ENCODE assay signal across 24 mouse cellular contexts in genomic region chr12:70157292-70158066, GRCm38 (mm10). TPM values are rescaled to one million over a fixed set of nuclear protein-coding genes. Genes with fewer than 3 reads are reported as not detected.
"Had no signal": no experiment of that assay in that cellular context is flagged by ENCODE, and none has a peak within 500 bp of the region (broad histone marks: within the 10 kb centered on the region; RNA-seq: fewer than 3 reads in every experiment).

No protein-coding gene starts in this region.

- H3K36me3 ChIP-seq: kidney, embryonic 15.5 days; limb, embryonic 10.5 days; liver, embryonic 15.5 days; neural tube, embryonic 13.5 days; stomach, embryonic 15.5 days had no signal

- H3K27ac ChIP-seq: kidney, embryonic 15.5 days; limb, embryonic 10.5 days; liver, embryonic 15.5 days; neural tube, embryonic 13.5 days; stomach, embryonic 15.5 days had no signal

- H3K4me2 ChIP-seq: kidney, embryonic 15.5 days; liver, embryonic 11.5 days; liver, embryonic 15.5 days; lung, embryonic 14.5 days; neural tube, embryonic 13.5 days; stomach, embryonic 15.5 days had no signal

- H3K9ac ChIP-seq: kidney, embryonic 15.5 days; liver, embryonic 15.5 days; lung, embryonic 14.5 days; neural tube, embryonic 13.5 days; stomach, embryonic 15.5 days had no signal

- H3K4me3 ChIP-seq: kidney, embryonic 15.5 days; limb, embryonic 10.5 days; liver, embryonic 15.5 days; neural tube, embryonic 13.5 days; stomach, embryonic 15.5 days had no signal

- DNase-seq: kidney, adult 2 months; kidney, postnatal 14 days; lung, embryonic 14.5 days; lung, postnatal 10 days; lung, postnatal 4 days; right cerebral cortex, postnatal 14 days; thymus, adult 2 months; thymus, postnatal 25 days had no signal

- H3K27me3 ChIP-seq: kidney, embryonic 15.5 days; liver, embryonic 15.5 days; neural tube, embryonic 13.5 days; stomach, embryonic 15.5 days had no signal

- H3K9me3 ChIP-seq: kidney, embryonic 15.5 days; limb, embryonic 10.5 days; liver, embryonic 15.5 days; neural tube, embryonic 13.5 days; stomach, embryonic 15.5 days had no signal

- H3K4me1 ChIP-seq: kidney, embryonic 15.5 days; liver, embryonic 15.5 days; stomach, embryonic 15.5 days had no signal

- ATAC-seq: intestine, embryonic 16.5 days had no signal

RNA-seq across cellular contexts. Expression of gene Abhd12b, which starts 3.5 kb away (rescaled TPM):
- total RNA-seq: layer of hippocampus, adult 8-10 months; layer of hippocampus, postnatal 14 days; left cerebral cortex, adult 18-20 months; left cerebral cortex, postnatal 14 days; megakaryocyte, adult 5-6 weeks; monocyte, adult 5-6 weeks had no signal
- polyA plus RNA-seq: kidney, adult 2 months; kidney, embryonic 15.5 days; large intestine, adult 2 months; limb, embryonic 10.5 days; liver, embryonic 11.5 days; liver, embryonic 15.5 days; spleen, adult 2 months; stomach, embryonic 15.5 days; testis, adult 2 months had no signal
